Mouse (Mus musculus) megakaryocyte, embryonic 14.5 days (primary cell): ENCODE data around the gene Xrcc6.

Source experiments
- FLI1 ChIP-seq: IDR thresholded peaks from 2 replicates; pipeline ENCODE4 v1.6.1; 2012; ENCODE audit warnings: low read length, inconsistent platforms, mixed read lengths
- GATA1 ChIP-seq: IDR thresholded peaks from 3 replicates; pipeline ENCODE4 v1.6.1; 2012; ENCODE audit warnings: mixed read lengths, low read length, inconsistent platforms, borderline replicate concordance

DNA sequence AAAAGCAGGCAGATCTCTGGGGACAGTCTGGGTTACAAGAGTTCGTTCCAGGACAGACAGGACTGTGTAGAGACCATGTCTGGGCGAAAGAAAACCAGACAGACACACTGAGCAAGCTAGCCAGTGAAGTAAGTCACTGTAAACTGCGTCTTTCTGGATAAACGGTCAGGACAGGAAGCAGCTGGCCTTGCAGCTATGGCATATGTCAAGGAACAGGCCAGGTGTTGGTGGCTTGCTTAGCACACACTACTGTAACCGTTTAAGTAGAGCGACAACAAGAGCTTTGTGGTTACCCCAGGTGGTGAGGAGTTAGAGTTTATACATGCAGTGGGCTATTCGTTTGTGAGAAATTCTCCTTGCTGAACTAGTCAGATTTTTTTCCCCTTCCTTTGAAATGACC, 40.1 kb downstream of the Xrcc6 start:
- TF ChIP-seq GATA1 = no peak
- TF ChIP-seq FLI1 = no peak
